Mouse (Mus musculus): ENCODE results near the gene Clasp1. TPM values are rescaled to one million over a fixed set of nuclear protein-coding genes. Genes with fewer than 3 reads are reported as not detected.
A peak's percentile ranks its signal among the peaks of the same experiment; 100 is the strongest.

Gene Clasp1
- polyA plus RNA-seq (2016; fragmentation: Nextera tagmentation; extraction: Ambion mirVana): 146 and 158 TPM in 2 replicates

GRCm38 (mm10) chr1:118388757-118389453 lies at the start of gene Clasp1:
Gene Clasp1, plus strand, starts transcription at chr1:118389058.
- under 1% methylated on average over 44 of the region's 44 CpGs for WGBS
- Histone ChIP-seq H3K27ac (peak within 1 kb of the TSS; percentile 94), H3K4me2 (peak within 1 kb of the TSS; percentile 74), H3K9me3 (no peaks in the 10 kb centered on the region), H3K4me1 (peaks cover 24% of the 10 kb centered on the region), H3K36me3 (replicated peaks) (peaks cover 9% of the 10 kb centered on the region; the same call in 1 of the 2 replicates), H3K27me3 (no peaks in the 10 kb centered on the region), H3K4me3 (replicated peaks) (peak within 1 kb of the TSS; percentile 92), H3K9ac (peak within 1 kb of the TSS; percentile 91)
- ATAC-seq (ENCODE audit: low FRiP score): peak; percentile 97

- ATAC-seq (ENCODE audit: low FRiP score): no peak
- Histone ChIP-seq H3K9me3 (no peaks in the 10 kb centered on the region), H3K4me1 (no peaks in the 10 kb centered on the region; the same call in 1 of the 2 replicates), H3K9ac (no peak overlapping the region), H3K4me3 (replicated peaks) (no peak overlapping the region), H3K27me3 (no peaks in the 10 kb centered on the region), H3K27ac (no peak overlapping the region), H3K36me3 (replicated peaks) (no peaks in the 10 kb centered on the region), H3K4me2 (no peak overlapping the region)
- 38% methylated on average over 6 of the region's 6 CpGs for WGBS
Observed at GRCm38 (mm10) chr1:118343649-118344435, 45.0 kb upstream of the Clasp1 start.

GRCm38 (mm10) chr1:118349922-118350321 lies 38.9 kb upstream of the Clasp1 start:
- H3K27me3 ChIP-seq: no peaks in the 10 kb centered on the region
- WGBS: 90% methylated on average over 3 of the region's 3 CpGs
- no peak overlapping the region for H3K9ac ChIP-seq

GRCm38 (mm10) chr1:118359071-118359761 lies 29.6 kb upstream of the Clasp1 start:
- Histone ChIP-seq H3K27ac (no peak overlapping the region), H3K4me2 (no peak overlapping the region), H3K9me3 (no peaks in the 10 kb centered on the region), H3K9ac (no peak overlapping the region), H3K27me3 (no peaks in the 10 kb centered on the region), H3K4me1 (no peaks in the 10 kb centered on the region), H3K36me3 (replicated peaks) (no peaks in the 10 kb centered on the region), H3K4me3 (replicated peaks) (no peak overlapping the region)
- WGBS: 70% methylated on average over 6 of the region's 6 CpGs
- ATAC-seq (ENCODE audit: low FRiP score): no peak

More at GRCm38 (mm10) chr1:118349922-118350321, 38.9 kb upstream of the Clasp1 start:
- H3K4me1 ChIP-seq: no peaks in the 10 kb centered on the region
- H3K36me3 ChIP-seq (replicated peaks): no peaks in the 10 kb centered on the region
- H3K4me2 ChIP-seq: no peak overlapping the region
- H3K9me3 ChIP-seq: no peaks in the 10 kb centered on the region
- ATAC-seq (ENCODE audit: low FRiP score): no peak
- no peak overlapping the region for H3K27ac ChIP-seq
- no peak overlapping the region for H3K4me3 ChIP-seq (replicated peaks)

GRCm38 (mm10) chr1:118367970-118368369 lies 20.9 kb upstream of the Clasp1 start:
- no peak overlapping the region for H3K9ac ChIP-seq
- H3K4me2 ChIP-seq: no peak overlapping the region
- H3K36me3 ChIP-seq (replicated peaks): no peaks in the 10 kb centered on the region
- 93% methylated on average over 1 of the region's 1 CpGs for WGBS
- no peak for ATAC-seq (ENCODE audit: low FRiP score)
- H3K4me1 ChIP-seq: no peaks in the 10 kb centered on the region
- no peak overlapping the region for H3K4me3 ChIP-seq (replicated peaks)
- H3K9me3 ChIP-seq: no peaks in the 10 kb centered on the region
- H3K27ac ChIP-seq: no peak overlapping the region
- H3K27me3 ChIP-seq: no peaks in the 10 kb centered on the region

GRCm38 (mm10) chr1:118368721-118369461 lies 20.0 kb upstream of the Clasp1 start:
- Histone ChIP-seq H3K4me3 (replicated peaks) (no peak overlapping the region), H3K4me1 (no peaks in the 10 kb centered on the region), H3K9ac (no peak overlapping the region), H3K27ac (no peak overlapping the region), H3K27me3 (no peaks in the 10 kb centered on the region), H3K36me3 (replicated peaks) (no peaks in the 10 kb centered on the region), H3K9me3 (no peaks in the 10 kb centered on the region), H3K4me2 (no peak overlapping the region)
- 71% methylated on average over 3 of the region's 3 CpGs for WGBS
- no peak for ATAC-seq (ENCODE audit: low FRiP score)

GRCm38 (mm10) chr1:118377784-118378183 lies 11.1 kb upstream of the Clasp1 start:
- Histone ChIP-seq H3K9me3 (no peaks in the 10 kb centered on the region), H3K27me3 (no peaks in the 10 kb centered on the region)
- WGBS: 83% methylated on average over 5 of the region's 5 CpGs

GRCm38 (mm10) chr1:118380105-118380786 lies 8.6 kb upstream of the Clasp1 start:
- H3K9ac ChIP-seq: no peak overlapping the region
- no peak overlapping the region for H3K4me2 ChIP-seq
- no peaks in the 10 kb centered on the region for H3K27me3 ChIP-seq
- H3K4me3 ChIP-seq (replicated peaks): no peak overlapping the region
- no peak for ATAC-seq (ENCODE audit: low FRiP score)
- no peak overlapping the region for H3K27ac ChIP-seq
- H3K4me1 ChIP-seq: no peaks in the 10 kb centered on the region
- no peaks in the 10 kb centered on the region for H3K9me3 ChIP-seq
- WGBS: 82% methylated on average over 8 of the region's 8 CpGs
- H3K36me3 ChIP-seq (replicated peaks): no peaks in the 10 kb centered on the region

More at GRCm38 (mm10) chr1:118377784-118378183, 11.1 kb upstream of the Clasp1 start:
- no peak overlapping the region for H3K27ac ChIP-seq
- no peak overlapping the region for H3K4me3 ChIP-seq (replicated peaks)
- H3K4me1 ChIP-seq: no peaks in the 10 kb centered on the region
- no peak overlapping the region for H3K9ac ChIP-seq
- no peaks in the 10 kb centered on the region for H3K36me3 ChIP-seq (replicated peaks)
- no peak for ATAC-seq (ENCODE audit: low FRiP score)
- H3K4me2 ChIP-seq: no peak overlapping the region

- WGBS: under 1% methylated on average over 19 of the region's 19 CpGs
- Histone ChIP-seq H3K36me3 (replicated peaks) (0 out of 2 replicates have a peak, but pooled peaks cover 2% of the 10 kb centered on the region), H3K9ac (peak overlapping the region; percentile 91), H3K9me3 (no peaks in the 10 kb centered on the region), H3K27me3 (no peaks in the 10 kb centered on the region), H3K27ac (peak overlapping the region; percentile 94), H3K4me1 (peaks cover 24% of the 10 kb centered on the region), H3K4me2 (peak overlapping the region; percentile 74), H3K4me3 (replicated peaks) (peak overlapping the region; percentile 92)
- ATAC-seq (ENCODE audit: low FRiP score): peak; percentile 24
Observed at GRCm38 (mm10) chr1:118388127-118388756, 616 bp upstream of the Clasp1 start.

GRCm38 (mm10) chr1:118389454-118390265 lies 802 bp downstream of the Clasp1 start:
- Histone ChIP-seq H3K9ac (peak overlapping the region; percentile 91), H3K9me3 (no peaks in the 10 kb centered on the region), H3K27ac (peak overlapping the region; percentile 94), H3K4me2 (peak overlapping the region; percentile 74), H3K4me3 (replicated peaks) (peak overlapping the region; percentile 92), H3K36me3 (replicated peaks) (peaks cover 15% of the 10 kb centered on the region; the same call in 1 of the 2 replicates), H3K27me3 (no peaks in the 10 kb centered on the region), H3K4me1 (peaks cover 27% of the 10 kb centered on the region)
- peak; percentile 68 for ATAC-seq (ENCODE audit: low FRiP score)
- under 1% methylated on average over 43 of the region's 44 CpGs for WGBS
